Mouse (Mus musculus) thymus, adult 2 months (tissue): Measurements from ENCODE around the gene Hand1.

ENCODE experiments used
- CTCF ChIP-seq: fragments of 200-500 bp; IDR thresholded peaks from 2 replicates; pipeline ENCODE4 v1.5.1; 2012; ENCODE audit warnings: mild to moderate bottlenecking, control low read depth, low read length, moderate library complexity, borderline replicate concordance; ENCODE audit not compliant: control insufficient read depth, poor library complexity, insufficient read depth; ENCODE audit errors: extremely low read depth
- POLR2A ChIP-seq: fragments of 200-500 bp; IDR thresholded peaks from 2 replicates; pipeline ENCODE4 v1.6.1; 2012; ENCODE audit warnings: mild to moderate bottlenecking, low read length, control low read depth, moderate library complexity; ENCODE audit not compliant: control insufficient read depth, poor library complexity, insufficient read depth; ENCODE audit errors: extremely low read depth

- TF ChIP-seq CTCF (no peak), POLR2A (no peak)
Measured at GRCm38 (mm10) chr11:57850298-57850697, 17.7 kb upstream of the Hand1 start.
